Mouse (Mus musculus) brain, adult 2 months (tissue): ENCODE measurements around the gene Sf1.

ENCODE experiments used
- DNase-seq: peaks from one replicate; pipeline ENCODE4 v3.0.0; 2011; ENCODE audit warnings: low read depth, low spot score

Gene Sf1

DNA sequence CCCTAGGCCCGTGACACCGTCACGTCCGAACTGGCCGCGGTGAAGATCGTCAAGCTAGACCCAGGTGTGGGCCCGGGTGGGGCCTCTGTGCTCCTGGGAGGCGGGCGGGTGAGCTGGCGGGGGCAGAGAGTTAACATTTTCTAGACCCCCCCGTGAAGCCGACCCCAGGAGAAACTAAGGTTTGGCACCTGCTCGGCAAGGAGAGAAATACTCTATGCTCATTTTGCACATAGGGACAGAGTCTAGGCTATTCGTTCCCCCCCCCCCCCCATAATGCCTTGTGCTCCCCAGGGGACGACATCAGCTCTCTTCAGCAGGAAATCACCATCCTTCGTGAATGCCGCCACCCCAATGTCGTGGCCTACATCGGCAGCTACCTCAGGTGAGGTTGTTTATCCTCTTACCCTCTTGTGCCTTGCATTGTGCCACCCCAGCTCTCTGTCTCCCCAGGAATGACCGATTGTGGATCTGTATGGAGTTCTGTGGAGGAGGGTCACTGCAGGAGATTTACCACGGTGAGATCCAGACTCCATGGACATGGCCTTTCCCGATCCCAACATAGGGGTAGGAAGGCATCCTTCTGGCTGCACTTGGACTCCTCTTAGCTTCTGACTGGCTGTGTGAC lies 21.9 kb upstream of the Sf1 start:
- DNase-seq, result peak; percentile 29

DNA sequence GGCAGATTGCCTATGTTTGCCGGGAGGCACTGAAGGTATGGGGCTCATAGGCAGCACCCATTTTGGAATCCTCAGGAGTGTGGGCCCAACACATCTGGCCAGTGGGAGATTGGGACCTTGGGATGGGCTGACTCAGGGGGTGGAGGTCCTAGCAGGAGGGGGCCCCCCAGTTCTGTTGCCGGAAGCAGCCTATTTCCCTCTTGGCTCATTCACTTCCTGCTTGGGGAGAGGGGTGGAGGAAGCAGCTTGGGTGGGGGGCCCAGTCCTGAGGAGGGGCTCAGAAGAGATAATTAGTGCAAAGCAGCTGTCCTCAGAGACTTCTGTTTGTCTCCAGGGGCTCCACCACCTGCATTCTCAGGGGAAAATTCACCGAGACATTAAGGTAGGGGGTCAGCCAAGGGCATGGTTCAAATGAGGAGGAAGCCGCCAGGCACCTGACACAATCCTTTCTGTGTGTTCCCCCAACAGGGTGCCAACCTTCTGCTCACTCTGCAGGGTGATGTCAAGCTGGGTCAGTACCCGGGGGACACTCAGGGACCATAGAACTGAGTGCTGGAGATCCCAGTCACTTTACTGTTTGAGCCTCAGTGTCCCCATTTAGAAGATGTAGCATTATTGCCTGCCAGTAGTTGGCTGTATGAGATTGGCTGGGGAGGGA lies 21.1 kb upstream of the Sf1 start:
- DNase-seq, result no peak

DNA sequence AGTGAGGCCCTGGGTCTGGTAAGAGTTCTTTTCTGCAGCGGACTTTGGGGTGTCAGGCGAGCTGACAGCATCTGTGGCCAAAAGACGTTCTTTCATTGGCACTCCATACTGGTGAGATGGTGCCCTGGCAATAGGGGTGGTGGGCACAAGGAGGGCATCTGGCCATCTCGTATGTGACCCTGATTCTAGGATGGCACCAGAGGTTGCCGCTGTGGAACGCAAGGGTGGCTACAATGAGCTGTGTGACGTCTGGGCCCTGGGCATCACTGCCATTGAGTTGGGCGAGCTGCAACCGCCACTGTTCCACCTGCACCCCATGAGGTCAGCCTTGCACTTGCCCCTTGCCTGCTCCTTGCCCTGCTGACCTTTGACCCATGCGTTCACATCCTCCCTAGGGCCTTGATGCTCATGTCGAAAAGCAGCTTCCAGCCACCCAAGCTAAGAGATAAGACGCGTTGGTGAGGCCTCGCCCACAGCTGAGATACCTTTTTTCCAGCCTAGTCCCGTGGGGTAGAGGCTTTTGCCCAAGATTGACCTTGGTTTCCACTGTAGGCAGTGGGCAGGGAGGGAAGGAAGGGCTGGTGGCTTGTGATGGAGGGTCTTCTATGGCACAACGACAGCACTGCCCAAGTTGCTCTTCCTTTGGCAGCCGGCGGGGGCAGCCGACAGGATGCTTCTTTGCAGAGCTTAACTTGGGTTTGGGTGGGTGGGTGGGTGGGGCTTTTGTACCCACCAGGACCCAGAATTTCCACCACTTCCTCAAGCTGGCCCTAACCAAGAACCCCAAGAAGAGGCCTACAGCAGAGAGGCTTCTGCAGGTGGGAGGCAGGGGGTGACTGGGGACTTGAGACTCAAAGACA lies 20.2 kb upstream of the Sf1 start:
- no peak for DNase-seq

DNA sequence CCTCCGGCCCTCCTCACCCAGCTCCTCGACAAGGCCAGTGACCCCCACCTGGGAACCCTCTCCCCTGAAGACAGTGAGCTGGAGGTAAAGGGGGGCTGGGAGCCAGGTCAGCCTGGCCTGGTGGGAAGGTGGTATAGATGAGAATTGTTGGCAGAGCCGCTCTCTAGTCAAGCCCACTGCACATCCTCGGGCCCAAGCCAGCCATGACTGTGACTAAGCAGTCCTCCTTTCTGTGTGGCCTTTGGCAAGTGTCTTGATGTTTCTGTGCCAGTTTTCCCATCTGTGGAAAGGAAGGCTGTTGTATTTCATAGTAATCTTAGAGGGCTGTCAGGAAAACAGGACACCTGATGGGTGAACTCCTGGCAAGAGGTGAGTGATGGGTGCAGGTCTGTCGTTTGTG lies 19.5 kb upstream of the Sf1 start:
- DNase-seq, result peak; percentile 66

DNA sequence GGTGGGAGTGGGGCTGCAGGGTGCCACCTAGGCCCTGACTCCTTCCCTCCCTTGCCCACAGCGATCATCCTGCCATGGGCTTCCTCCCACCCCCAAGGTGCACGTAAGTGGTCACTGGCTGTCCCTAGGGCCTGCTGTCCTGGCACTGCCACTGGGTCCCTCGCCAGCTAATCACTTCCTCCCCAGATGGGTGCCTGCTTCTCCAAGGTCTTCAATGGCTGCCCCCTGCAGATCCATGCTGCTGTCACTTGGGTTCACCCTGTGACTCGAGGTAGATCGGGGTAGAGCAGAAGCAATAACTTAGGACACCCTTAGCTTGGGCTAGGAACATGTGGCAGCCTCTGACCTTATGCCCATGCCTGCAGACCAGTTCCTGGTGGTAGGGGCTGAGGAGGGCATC lies 17.5 kb upstream of the Sf1 start:
- DNase-seq, result no peak

DNA sequence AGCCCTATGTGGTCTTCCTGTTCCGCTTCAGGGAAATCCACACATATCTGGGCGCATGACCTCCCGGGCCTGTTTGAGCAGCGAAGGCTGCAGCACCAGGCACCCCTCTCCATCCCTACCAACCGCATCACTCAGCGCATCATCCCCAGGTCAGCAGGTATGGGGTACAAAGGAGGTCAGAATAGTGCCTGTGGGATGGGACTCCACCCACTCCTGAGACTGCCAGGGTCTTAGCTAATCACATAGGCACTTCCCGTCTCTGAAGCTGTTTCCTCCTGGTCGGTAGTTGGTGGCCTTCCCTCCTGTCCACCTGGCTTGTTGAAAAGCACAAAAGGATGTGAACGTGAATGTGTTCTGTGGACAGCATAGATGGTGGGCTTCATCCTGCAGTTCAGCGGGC lies 16.8 kb upstream of the Sf1 start:
- no peak for DNase-seq

DNA sequence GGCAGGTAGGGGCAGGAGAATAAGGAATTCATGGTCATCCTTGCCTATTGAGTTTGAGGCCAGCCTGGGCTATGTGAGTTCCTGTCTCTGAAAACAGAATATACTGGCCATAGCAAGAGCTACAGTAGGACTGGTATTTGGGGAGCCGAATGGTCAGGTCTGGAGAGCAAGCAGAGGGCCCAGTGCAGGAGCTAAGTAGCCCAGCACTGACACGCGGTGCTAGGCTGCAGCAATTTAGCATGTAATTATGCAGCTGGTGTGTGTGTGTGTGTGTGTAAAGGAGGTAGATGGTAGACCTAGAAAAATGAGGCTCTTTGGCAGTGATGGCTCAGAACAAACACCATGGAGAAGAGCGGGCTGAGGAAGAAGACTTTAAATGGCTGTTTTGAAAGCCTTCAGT lies 15.9 kb upstream of the Sf1 start:
- no peak for DNase-seq

DNA sequence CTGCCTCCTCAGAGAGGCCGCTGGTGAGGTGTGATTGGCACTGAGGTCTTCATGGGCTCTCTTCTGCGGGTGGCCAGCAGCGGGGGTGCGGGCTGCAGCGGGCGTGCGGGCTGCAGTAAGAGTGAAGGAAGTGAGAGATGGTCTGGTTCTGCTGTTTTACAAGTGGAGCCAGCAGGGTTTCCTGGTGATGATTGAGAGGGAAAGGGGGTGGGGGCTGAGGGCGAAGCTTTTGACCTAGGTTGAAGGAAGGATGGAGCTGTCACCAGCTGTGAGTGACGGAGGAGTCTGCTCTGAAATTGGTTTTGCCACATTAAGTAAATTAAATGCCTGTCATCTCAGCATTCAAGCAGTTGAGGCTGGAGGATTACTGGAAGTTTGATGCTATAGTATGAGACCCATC lies 14.8 kb upstream of the Sf1 start:
- DNase-seq, result no peak

DNA sequence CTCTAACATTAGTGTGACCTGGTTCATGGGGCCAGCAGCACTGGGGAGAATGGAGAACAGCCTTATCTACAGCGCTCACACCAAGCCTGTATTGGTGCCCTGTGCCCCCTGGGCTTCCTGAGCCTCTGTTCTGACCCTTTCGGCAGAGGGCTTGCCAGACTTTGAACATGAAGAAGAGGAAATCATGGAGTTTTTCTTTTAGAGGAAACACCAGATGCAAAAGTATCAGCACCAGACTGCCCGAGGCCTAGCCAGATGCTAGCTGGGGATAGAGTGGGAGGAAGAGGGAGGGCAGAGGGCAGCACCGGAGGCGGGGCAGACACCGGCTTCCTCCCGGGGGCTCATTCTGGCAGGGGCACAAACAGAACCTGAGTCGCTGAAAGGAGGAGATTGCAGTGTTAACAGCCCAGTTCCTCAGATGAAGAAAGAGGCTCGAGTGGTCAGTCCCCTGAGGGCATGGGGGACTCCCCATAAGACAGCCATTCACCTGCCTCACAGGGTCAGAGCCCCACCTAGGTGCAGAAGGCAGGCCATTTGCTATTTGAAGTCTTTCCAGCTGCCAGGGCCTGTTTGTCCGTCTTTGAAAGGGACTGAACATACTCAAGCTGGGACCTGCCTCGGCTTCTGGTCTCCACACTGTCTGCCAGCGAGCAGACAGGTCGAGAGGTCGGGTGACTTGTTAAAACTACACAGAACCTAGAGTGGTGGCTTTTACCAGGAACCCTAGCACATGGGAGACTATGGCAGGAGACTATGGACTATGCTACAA lies 14.1 kb upstream of the Sf1 start:
- DNase-seq, result no peak

DNA sequence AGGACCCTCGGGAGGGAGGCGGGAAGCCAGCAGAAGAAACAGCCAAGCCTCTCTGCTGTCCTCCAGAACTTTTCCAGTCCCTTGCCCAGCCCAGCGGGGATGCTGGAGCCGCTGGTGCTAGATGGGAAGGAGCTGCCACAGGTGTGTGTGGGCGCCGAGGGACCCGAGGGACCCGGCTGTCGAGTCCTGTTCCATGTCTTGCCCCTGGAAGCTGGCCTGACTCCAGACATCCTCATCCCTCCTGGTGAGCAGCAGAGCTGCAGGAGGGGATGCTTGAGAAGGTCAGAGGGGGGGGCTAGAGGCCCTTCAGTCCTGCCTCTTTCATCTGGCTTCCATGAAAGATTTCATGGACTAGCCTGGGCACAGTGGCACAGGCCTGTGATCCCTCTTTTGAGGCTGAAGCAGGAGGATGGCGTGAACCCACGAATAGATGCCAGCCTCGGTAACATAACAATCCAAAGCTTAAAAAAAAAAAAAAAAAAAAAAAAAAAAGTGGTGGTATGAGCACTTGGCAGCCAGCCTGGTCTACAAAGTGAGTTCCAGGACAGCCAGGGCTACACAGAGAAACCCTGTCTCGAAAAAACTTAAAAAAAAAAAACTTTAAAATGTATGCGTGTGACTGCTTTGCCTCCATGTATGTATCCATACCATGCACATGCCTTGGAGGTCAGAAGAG lies 11.9 kb upstream of the Sf1 start:
- no peak for DNase-seq

DNA sequence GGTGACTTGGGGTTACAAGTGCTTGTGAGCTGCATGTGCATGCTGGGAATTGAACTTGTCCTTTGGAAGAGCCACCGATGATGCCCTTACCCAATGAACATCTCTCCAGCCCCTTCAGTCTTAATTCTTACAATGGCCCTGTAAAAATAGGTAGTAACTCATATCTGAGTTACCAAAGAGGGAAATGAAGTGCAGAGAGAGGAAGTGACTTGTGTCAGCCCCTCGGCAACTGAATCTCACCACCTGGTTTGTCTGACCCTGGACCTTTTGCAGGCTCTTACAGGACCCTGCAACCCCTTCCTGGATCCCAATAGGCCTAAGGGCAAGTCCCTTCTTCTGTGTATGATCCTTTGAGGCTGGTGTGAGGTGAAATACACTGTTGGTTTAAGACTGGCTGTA lies 11.4 kb upstream of the Sf1 start:
- DNase-seq, result no peak

DNA sequence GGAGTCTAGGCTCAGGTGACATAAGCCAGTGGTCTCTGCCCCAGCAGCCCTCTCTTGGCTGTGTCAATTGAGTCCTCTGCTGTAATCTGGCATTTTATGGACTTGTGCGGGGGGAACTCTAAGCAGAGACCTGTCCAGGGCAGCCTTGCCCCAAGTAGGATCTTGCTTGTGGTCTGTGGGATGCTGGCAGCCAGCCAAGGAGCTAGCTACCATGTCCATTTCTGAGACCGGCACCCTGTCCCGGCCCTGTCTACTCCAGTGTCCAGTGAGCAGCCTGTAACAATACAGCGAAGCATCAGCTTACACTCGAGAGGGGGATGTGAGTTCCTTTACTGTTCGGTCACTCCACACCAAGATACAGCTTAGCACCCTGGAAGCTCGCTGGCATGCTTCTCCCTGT lies 9.5 kb upstream of the Sf1 start:
- no peak for DNase-seq

DNA sequence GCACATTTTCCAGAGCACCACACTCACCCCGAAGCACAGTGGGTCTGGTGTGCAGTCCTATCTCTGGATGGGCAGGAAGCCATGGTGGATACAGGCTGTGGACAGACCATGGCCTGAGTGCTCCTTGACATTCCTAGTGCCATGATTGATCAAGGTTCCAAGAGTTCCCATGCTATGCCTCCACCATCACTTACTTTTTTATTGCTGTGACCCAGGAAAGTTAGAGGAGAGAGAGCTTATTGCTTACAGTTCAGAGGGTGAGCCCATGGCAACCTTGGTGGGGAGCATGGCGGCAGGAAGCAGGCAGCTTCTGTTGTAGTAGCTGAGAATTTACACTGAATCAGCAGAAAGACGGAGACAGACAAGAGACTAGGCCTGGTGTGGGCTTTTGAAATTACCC lies 2.2 kb upstream of the Sf1 start:
- DNase-seq, result no peak

DNA sequence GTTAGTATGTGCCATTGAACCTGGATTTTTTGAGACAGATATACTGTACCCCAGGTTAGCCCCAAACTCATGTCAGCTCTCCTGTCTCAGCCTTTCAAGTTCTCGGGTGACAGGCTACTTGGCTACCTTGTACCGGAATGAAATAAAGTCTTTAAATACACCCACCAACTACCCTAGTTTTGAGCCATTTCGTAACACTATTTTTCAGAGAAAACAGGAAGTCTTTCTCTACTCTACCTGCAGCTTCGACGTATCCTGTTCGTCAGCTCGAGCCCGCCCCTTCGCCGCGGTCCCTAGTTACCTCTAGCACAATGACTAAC lies 439 bp upstream of the Sf1 start:
- no peak for DNase-seq

DNA sequence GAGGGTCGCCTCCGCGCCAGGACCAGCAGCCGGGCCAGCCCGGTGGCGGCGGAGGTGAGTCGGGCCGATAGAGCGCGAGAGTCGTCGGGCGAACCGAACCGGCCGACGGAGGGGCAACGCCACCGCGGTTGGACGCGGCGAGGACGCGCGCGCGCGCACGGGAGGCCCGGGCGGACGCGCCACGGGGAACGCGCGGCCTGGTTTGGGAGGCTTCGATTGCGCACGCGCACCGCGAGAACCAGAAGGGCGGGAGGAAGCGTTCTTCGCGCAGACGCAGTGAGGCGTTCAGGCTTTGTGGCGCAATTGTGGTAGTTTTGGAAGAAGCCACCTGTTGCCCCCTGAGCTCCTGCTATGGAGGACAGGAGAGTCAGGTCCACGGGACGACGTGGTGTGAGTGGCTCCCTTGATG lies 831 bp downstream of the Sf1 start:
- peak; percentile 96 for DNase-seq

DNA sequence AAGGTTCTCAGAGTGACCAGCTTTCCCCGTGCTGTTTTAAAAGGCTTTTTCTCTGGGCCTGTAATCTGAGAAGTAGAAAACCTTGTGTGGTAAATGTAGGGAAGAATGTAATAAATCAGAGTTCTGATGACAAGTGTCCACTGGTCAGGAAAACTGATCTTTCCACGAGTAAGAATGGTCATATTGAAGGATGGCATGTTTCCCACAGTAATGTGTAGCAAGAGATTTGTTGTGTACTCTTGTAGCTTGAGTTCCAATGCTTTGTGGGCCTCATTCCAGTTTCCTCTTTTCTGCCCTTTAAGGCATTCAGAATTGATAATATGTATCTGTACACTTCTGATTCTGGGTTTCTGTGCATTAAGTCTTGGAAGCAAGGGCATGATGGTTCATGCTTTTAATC lies 1.4 kb downstream of the Sf1 start:
- no peak for DNase-seq

DNA sequence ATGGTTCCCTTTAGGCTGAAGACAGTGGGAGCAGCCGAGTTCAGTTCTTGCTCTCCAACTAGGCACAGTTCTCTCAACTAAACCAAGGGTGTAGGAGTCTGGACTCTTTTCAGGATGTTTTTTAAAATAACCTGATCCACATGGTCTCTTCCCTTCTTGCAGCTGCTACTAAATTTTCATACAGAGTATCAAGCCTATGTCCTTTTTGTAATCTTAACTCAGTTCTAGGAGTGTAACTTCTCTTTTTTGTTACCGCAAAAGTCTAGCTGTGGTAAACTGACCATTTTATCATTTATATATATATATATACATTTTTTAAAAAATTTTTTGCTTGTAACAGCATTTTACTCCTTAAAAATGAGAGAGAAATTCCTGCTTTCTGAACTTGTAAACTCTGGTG lies 6.7 kb downstream of the Sf1 start:
- no peak for DNase-seq

DNA sequence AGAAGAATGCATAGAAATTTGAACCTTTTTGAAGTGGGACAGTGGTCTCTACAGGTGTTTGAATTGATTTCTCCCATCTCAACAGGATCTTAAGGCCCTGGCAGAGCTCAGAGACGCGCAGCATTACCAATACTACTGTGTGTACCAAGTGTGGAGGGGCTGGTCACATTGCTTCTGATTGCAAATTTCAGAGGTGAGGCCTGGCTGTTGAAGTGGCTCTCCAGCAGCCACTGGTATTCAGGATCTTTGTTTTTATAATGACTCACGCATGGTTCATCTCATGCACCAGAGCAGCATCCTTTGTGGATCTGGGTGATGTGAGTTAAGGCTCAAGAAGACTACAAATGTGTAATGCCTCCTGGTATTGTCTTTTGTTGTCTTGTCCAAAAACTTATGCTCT lies 8.9 kb downstream of the Sf1 start:
- DNase-seq, result no peak

DNA sequence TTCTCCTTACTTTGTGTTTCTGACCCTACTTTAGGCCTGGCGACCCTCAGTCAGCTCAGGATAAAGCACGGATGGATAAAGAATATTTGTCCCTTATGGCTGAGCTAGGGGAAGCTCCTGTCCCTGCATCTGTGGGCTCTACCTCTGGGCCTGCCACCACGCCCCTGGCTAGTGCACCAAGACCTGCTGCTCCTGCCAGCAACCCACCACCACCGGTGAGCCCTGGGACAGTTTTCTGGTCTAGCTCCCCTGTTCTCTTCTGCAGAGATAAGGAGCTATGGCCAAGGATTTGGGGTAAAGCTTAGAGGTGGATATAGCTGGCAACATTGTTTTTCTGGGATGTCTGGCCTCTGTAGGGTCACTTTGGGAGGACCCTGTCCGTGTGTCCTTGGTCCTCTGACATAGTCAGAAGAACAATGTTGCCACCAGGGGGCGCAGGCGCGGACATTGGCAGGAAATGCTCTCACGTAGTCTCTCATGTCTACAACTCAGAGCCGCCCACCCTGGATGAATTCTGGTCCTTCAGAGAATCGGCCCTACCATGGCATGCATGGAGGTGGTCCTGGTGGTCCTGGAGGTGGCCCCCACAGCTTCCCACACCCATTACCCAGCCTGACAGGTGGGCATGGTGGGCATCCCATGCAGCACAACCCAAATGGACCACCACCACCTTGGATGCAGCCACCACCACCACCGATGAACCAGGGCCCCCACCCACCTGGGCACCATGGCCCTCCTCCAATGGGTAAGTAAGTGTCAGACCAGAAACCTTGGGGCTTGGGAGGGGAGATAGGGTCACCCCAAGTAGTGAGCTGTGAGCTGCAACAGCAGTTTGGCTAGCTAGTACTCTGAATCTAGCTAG lies 10.3 kb downstream of the Sf1 start:
- peak; percentile 85 for DNase-seq

DNA sequence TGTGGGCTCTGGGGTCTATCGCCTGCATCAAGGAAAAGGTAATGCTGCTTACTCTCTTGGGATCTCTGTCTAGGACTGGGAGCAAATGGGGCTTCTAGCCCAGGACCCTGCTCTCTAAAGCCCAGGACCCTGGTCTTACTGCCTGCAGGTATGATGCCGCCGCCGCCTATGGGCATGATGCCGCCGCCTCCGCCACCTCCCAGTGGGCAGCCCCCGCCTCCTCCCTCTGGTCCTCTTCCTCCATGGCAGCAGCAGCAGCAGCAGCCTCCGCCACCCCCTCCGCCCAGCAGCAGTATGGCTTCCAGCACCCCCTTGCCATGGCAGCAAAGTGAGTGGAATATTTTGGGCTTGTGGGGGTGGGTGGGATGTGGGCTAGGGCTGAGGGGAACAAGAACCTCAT lies 11.1 kb downstream of the Sf1 start:
- DNase-seq, result no peak
